Mouse (Mus musculus): Measurements from ENCODE around the gene Tmc5. TPM values are rescaled to one million over a fixed set of nuclear protein-coding genes. Genes with fewer than 3 reads are reported as not detected.

The Tmc5 gene
- polyA plus RNA-seq, 1 experiment from 2014 or later, result 2.4 TPM

GRCm38 (mm10) chr7:118650119-118650518 is 53.0 kb downstream of the Tmc5 start:
- WGBS, result 56% methylated on average over 4 of the region's 4 CpGs
- no peak overlapping the region for H3K27ac ChIP-seq (ENCODE audit: low read length)
- H3K9me3 ChIP-seq (replicated peaks; ENCODE audit: control insufficient read depth, low read length), result no peaks in the 10 kb centered on the region
- H3K27me3 ChIP-seq (ENCODE audit: control insufficient read depth, insufficient read depth, low read length), result no peaks in the 10 kb centered on the region
- ATAC-seq (ENCODE audit: insufficient read depth, low FRiP score), result peak; percentile 75; the same call in 1 of the 2 replicates
- no peak overlapping the region for H3K9ac ChIP-seq (ENCODE audit: low read length)
- H3K36me3 ChIP-seq (ENCODE audit: control insufficient read depth, insufficient read depth, low read length), result no peaks in the 10 kb centered on the region
- H3K4me2 ChIP-seq (ENCODE audit: low read depth, low read length), result no peak overlapping the region
- H3K4me1 ChIP-seq (ENCODE audit: control insufficient read depth, insufficient read depth, low read length), result no peaks in the 10 kb centered on the region
- no peak overlapping the region for H3K4me3 ChIP-seq (replicated peaks; ENCODE audit: low read length)

DNA sequence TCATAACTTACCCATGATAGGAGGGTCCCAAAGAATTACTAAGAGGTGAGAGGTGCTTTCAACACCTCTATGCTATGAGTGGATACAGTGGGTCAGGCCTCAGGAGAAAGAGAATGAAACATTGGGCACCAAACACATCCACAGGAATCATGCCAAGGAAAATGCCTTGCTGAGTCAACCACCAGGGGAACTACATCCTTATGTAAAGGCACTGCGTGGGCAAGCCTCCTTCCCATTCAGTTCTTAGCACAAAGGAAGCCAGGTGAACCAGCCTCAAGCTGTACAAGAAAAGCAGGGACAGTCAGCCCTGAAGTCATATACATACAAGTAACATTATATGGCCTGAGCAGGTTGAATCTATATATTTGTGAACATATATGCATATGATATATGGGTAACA is 53.8 kb downstream of the Tmc5 start:
- H3K9ac ChIP-seq (ENCODE audit: low read length), result no peak overlapping the region
- no peak overlapping the region for H3K4me3 ChIP-seq (replicated peaks; ENCODE audit: low read length)
- H3K27ac ChIP-seq (ENCODE audit: low read length), result no peak overlapping the region
- ATAC-seq (ENCODE audit: insufficient read depth, low FRiP score), result no peak
- H3K36me3 ChIP-seq (ENCODE audit: control insufficient read depth, insufficient read depth, low read length), result no peaks in the 10 kb centered on the region
- H3K27me3 ChIP-seq (ENCODE audit: control insufficient read depth, insufficient read depth, low read length), result no peaks in the 10 kb centered on the region
- no peak overlapping the region for H3K4me2 ChIP-seq (ENCODE audit: low read depth, low read length)
- WGBS, result 81% methylated on average over 1 of the region's 1 CpGs
- H3K4me1 ChIP-seq (ENCODE audit: control insufficient read depth, insufficient read depth, low read length), result no peaks in the 10 kb centered on the region
- no peaks in the 10 kb centered on the region for H3K9me3 ChIP-seq (replicated peaks; ENCODE audit: control insufficient read depth, low read length)

DNA sequence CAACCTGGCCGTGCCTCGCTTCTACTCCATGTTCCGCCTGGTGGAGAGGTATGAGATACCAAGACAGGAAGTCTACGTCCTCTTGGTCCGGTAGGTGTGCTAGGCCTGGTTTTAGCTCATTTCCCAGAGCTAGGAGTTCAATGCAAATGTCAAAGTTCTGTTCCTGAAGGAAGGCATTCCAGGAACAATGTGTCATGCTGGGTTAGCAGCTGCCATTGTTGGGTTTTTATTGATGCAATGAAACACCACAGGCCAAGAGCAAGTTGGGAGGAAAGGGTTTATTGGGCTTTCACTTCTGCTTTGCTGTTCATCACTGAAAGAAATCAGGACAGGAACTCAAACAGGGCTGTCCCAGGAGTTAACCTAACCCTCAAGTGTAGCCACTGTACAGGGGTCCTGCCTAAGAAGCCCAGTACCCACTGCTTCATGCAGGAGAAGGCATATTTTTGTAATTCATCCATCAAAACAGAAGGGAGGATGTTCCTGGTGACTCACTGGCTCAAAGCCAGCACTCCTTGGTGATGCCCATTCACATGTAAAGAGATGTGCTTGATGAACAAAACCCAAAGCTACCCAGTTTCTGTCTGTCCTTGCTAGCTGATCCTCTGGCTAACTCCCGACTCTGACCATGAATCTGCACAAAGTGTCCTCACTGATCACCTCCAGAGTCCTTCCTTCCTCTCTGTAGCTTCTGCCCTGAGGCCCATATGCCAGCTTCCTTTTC is 55.6 kb downstream of the Tmc5 start:
- no peaks in the 10 kb centered on the region for H3K36me3 ChIP-seq (ENCODE audit: control insufficient read depth, insufficient read depth, low read length)
- no peak overlapping the region for H3K4me2 ChIP-seq (ENCODE audit: low read depth, low read length)
- H3K9ac ChIP-seq (ENCODE audit: low read length), result no peak overlapping the region
- H3K4me3 ChIP-seq (replicated peaks; ENCODE audit: low read length), result no peak overlapping the region
- no peak overlapping the region for H3K27ac ChIP-seq (ENCODE audit: low read length)
- ATAC-seq (ENCODE audit: insufficient read depth, low FRiP score), result no peak
- no peaks in the 10 kb centered on the region for H3K4me1 ChIP-seq (ENCODE audit: control insufficient read depth, insufficient read depth, low read length)
- no peaks in the 10 kb centered on the region for H3K27me3 ChIP-seq (ENCODE audit: control insufficient read depth, insufficient read depth, low read length)
- WGBS, result 83% methylated on average over 6 of the region's 6 CpGs
- H3K9me3 ChIP-seq (replicated peaks; ENCODE audit: control insufficient read depth, low read length), result no peaks in the 10 kb centered on the region

DNA sequence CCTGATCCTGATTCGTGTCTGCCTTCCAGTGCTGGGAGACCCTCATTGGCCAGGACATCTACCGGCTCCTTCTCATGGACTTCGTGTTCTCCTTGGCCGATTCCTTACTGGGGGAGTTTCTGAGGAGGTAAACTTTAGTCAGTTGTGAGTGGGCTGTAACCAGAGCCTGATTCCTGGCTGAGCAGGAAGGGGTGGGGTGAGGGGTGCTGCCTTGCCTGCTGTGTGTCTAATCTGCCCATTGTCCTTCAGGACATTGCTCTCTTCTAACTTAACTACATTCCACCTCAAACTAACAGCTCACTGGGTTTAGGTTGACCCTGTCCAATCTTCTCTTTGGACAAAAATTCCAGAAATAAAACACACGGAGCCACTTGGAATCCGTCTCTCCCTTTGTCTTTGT is 59.6 kb downstream of the Tmc5 start:
- H3K27ac ChIP-seq (ENCODE audit: low read length), result no peak overlapping the region
- no peak for ATAC-seq (ENCODE audit: insufficient read depth, low FRiP score)
- no peaks in the 10 kb centered on the region for H3K36me3 ChIP-seq (ENCODE audit: control insufficient read depth, insufficient read depth, low read length)
- H3K4me1 ChIP-seq (ENCODE audit: control insufficient read depth, insufficient read depth, low read length), result no peaks in the 10 kb centered on the region
- no peak overlapping the region for H3K9ac ChIP-seq (ENCODE audit: low read length)
- no peaks in the 10 kb centered on the region for H3K27me3 ChIP-seq (ENCODE audit: control insufficient read depth, insufficient read depth, low read length)
- H3K9me3 ChIP-seq (replicated peaks; ENCODE audit: control insufficient read depth, low read length), result no peaks in the 10 kb centered on the region
- WGBS, result 44% methylated on average over 6 of the region's 6 CpGs
- H3K4me2 ChIP-seq (ENCODE audit: low read depth, low read length), result no peak overlapping the region
- H3K4me3 ChIP-seq (replicated peaks; ENCODE audit: low read length), result no peak overlapping the region

GRCm38 (mm10) chr7:118667773-118668172 is 70.7 kb downstream of the Tmc5 start:
- Histone ChIP-seq H3K4me2 (ENCODE audit: low read depth, low read length) (no peak overlapping the region), H3K27me3 (ENCODE audit: control insufficient read depth, insufficient read depth, low read length) (no peaks in the 10 kb centered on the region), H3K9ac (ENCODE audit: low read length) (no peak overlapping the region), H3K4me3 (replicated peaks; ENCODE audit: low read length) (no peak overlapping the region), H3K36me3 (ENCODE audit: control insufficient read depth, insufficient read depth, low read length) (no peaks in the 10 kb centered on the region), H3K27ac (ENCODE audit: low read length) (no peak overlapping the region), H3K9me3 (replicated peaks; ENCODE audit: control insufficient read depth, low read length) (no peaks in the 10 kb centered on the region; the same call in 1 of the 2 replicates), H3K4me1 (ENCODE audit: control insufficient read depth, insufficient read depth, low read length) (no peaks in the 10 kb centered on the region)
- 85% methylated on average over 2 of the region's 2 CpGs for WGBS
- no peak for ATAC-seq (ENCODE audit: insufficient read depth, low FRiP score)

GRCm38 (mm10) chr7:118670142-118670541 is 73.0 kb downstream of the Tmc5 start:
- no peak for ATAC-seq (ENCODE audit: insufficient read depth, low FRiP score)
- H3K9ac ChIP-seq (ENCODE audit: low read length), result no peak overlapping the region
- H3K4me2 ChIP-seq (ENCODE audit: low read depth, low read length), result no peak overlapping the region
- H3K4me3 ChIP-seq (replicated peaks; ENCODE audit: low read length), result no peak overlapping the region
- WGBS, result 68% methylated on average over 4 of the region's 4 CpGs
- H3K9me3 ChIP-seq (replicated peaks; ENCODE audit: control insufficient read depth, low read length), result no peaks in the 10 kb centered on the region
- H3K36me3 ChIP-seq (ENCODE audit: control insufficient read depth, insufficient read depth, low read length), result no peaks in the 10 kb centered on the region
- no peaks in the 10 kb centered on the region for H3K4me1 ChIP-seq (ENCODE audit: control insufficient read depth, insufficient read depth, low read length)
- H3K27ac ChIP-seq (ENCODE audit: low read length), result no peak overlapping the region
- H3K27me3 ChIP-seq (ENCODE audit: control insufficient read depth, insufficient read depth, low read length), result no peaks in the 10 kb centered on the region

DNA sequence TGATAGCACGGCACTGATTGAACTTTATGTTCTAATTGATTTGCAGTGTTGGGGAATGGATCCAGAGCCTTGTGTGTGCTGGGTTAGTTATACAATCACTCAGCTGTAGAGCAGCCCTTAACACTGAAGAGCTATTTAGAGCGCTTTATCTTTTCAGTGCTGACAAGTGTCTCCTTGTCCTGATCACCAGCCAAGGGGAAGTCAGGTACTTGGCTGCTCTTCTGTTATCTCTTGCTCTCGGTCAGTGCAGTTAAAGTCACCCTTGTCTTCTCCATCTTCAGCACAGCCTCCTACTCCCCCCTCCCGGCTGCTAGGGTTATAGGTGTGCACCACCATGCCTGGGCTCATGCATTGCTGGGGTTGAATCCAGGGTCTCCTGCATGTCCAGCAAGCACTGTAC is 79.7 kb downstream of the Tmc5 start:
- no peak overlapping the region for H3K27ac ChIP-seq (ENCODE audit: low read length)
- no peak overlapping the region for H3K4me3 ChIP-seq (replicated peaks; ENCODE audit: low read length)
- no peaks in the 10 kb centered on the region for H3K9me3 ChIP-seq (replicated peaks; ENCODE audit: control insufficient read depth, low read length)
- H3K9ac ChIP-seq (ENCODE audit: low read length), result no peak overlapping the region
- H3K36me3 ChIP-seq (ENCODE audit: control insufficient read depth, insufficient read depth, low read length), result no peaks in the 10 kb centered on the region
- no peak overlapping the region for H3K4me2 ChIP-seq (ENCODE audit: low read depth, low read length)
- no peaks in the 10 kb centered on the region for H3K4me1 ChIP-seq (ENCODE audit: control insufficient read depth, insufficient read depth, low read length)
- WGBS, result 84% methylated on average over 4 of the region's 4 CpGs
- no peaks in the 10 kb centered on the region for H3K27me3 ChIP-seq (ENCODE audit: control insufficient read depth, insufficient read depth, low read length)
- no peak for ATAC-seq (ENCODE audit: insufficient read depth, low FRiP score)

GRCm38 (mm10) chr7:118688199-118688598 is 91.1 kb downstream of the Tmc5 start:
- WGBS, result 27% methylated on average over 5 of the region's 5 CpGs
- Histone ChIP-seq H3K27me3 (ENCODE audit: control insufficient read depth, insufficient read depth, low read length) (no peaks in the 10 kb centered on the region), H3K27ac (ENCODE audit: low read length) (no peak overlapping the region), H3K4me1 (ENCODE audit: control insufficient read depth, insufficient read depth, low read length) (no peaks in the 10 kb centered on the region), H3K4me2 (ENCODE audit: low read depth, low read length) (no peak overlapping the region), H3K9ac (ENCODE audit: low read length) (no peak overlapping the region), H3K36me3 (ENCODE audit: control insufficient read depth, insufficient read depth, low read length) (peaks cover 11% of the 10 kb centered on the region; the same call in 1 of the 2 replicates), H3K9me3 (replicated peaks; ENCODE audit: control insufficient read depth, low read length) (no peaks in the 10 kb centered on the region), H3K4me3 (replicated peaks; ENCODE audit: low read length) (no peak overlapping the region)
- ATAC-seq (ENCODE audit: insufficient read depth, low FRiP score), result no peak

GRCm38 (mm10) chr7:118689088-118689487 is 92.0 kb downstream of the Tmc5 start:
- H3K4me2 ChIP-seq (ENCODE audit: low read depth, low read length), result no peak overlapping the region
- no peak for ATAC-seq (ENCODE audit: insufficient read depth, low FRiP score)
- no peaks in the 10 kb centered on the region for H3K9me3 ChIP-seq (replicated peaks; ENCODE audit: control insufficient read depth, low read length)
- no peak overlapping the region for H3K9ac ChIP-seq (ENCODE audit: low read length)
- WGBS, result 81% methylated on average over 7 of the region's 7 CpGs
- H3K27ac ChIP-seq (ENCODE audit: low read length), result no peak overlapping the region
- H3K4me3 ChIP-seq (replicated peaks; ENCODE audit: low read length), result no peak overlapping the region
- H3K27me3 ChIP-seq (ENCODE audit: control insufficient read depth, insufficient read depth, low read length), result no peaks in the 10 kb centered on the region
- peaks cover 16% of the 10 kb centered on the region; the same call in 1 of the 2 replicates for H3K36me3 ChIP-seq (ENCODE audit: control insufficient read depth, insufficient read depth, low read length)
- no peaks in the 10 kb centered on the region for H3K4me1 ChIP-seq (ENCODE audit: control insufficient read depth, insufficient read depth, low read length)

Measured in stomach, embryonic 16.5 days (tissue).